Mouse (Mus musculus): Measurements from ENCODE around the gene Npw. TPM values are rescaled to one million over a fixed set of nuclear protein-coding genes. Genes with fewer than 3 reads are reported as not detected.

The Npw gene
- polyA plus RNA-seq, 1 experiment = not detected

- peaks cover 17% of the 10 kb centered on the region for H3K4me1 ChIP-seq (ENCODE audit: control insufficient read depth, insufficient read depth, insufficient read length, low read length)
- peak overlapping the region; percentile 9; the same call in 1 of the 2 replicates for H3K27ac ChIP-seq (replicated peaks; ENCODE audit: low read depth, low read length)
- H3K4me3 ChIP-seq (ENCODE audit: insufficient read depth, low read depth, low read length) = no peak overlapping the region
These were observed 18.7 kb downstream of the Npw start for GRCm38 (mm10) chr17:24639571-24639988.

- Histone ChIP-seq H3K4me3 (ENCODE audit: insufficient read depth, low read depth, low read length) (no peak overlapping the region), H3K27ac (replicated peaks; ENCODE audit: low read depth, low read length) (peak overlapping the region; percentile 31), H3K4me1 (ENCODE audit: control insufficient read depth, insufficient read depth, insufficient read length, low read length) (peaks cover 20% of the 10 kb centered on the region)
These were observed 19.4 kb downstream of the Npw start for GRCm38 (mm10) chr17:24638840-24639239.

GRCm38 (mm10) chr17:24638214-24638613, 20.0 kb downstream of the Npw start:
- Histone ChIP-seq H3K4me1 (ENCODE audit: control insufficient read depth, insufficient read depth, insufficient read length, low read length) (peaks cover 24% of the 10 kb centered on the region), H3K4me3 (ENCODE audit: insufficient read depth, low read depth, low read length) (no peak overlapping the region), H3K27ac (replicated peaks; ENCODE audit: low read depth, low read length) (peak overlapping the region; percentile 31)

- Histone ChIP-seq H3K4me1 (ENCODE audit: control insufficient read depth, insufficient read depth, insufficient read length, low read length) (peaks cover 27% of the 10 kb centered on the region), H3K27ac (replicated peaks; ENCODE audit: low read depth, low read length) (0 out of 2 replicates have a peak overlapping the region, but pooled peaks have one; percentile 8), H3K4me3 (ENCODE audit: insufficient read depth, low read depth, low read length) (no peak overlapping the region)
These were observed 21.3 kb downstream of the Npw start for GRCm38 (mm10) chr17:24636781-24637481.

GRCm38 (mm10) chr17:24635694-24636093, 22.6 kb downstream of the Npw start:
- H3K4me3 ChIP-seq (ENCODE audit: insufficient read depth, low read depth, low read length) = no peak overlapping the region
- H3K4me1 ChIP-seq (ENCODE audit: control insufficient read depth, insufficient read depth, insufficient read length, low read length) = peaks cover 29% of the 10 kb centered on the region
- peak overlapping the region; percentile 20; the same call in 1 of the 2 replicates for H3K27ac ChIP-seq (replicated peaks; ENCODE audit: low read depth, low read length)

GRCm38 (mm10) chr17:24635024-24635423, 23.2 kb downstream of the Npw start:
- peak overlapping the region; percentile 20 for H3K27ac ChIP-seq (replicated peaks; ENCODE audit: low read depth, low read length)
- H3K4me1 ChIP-seq (ENCODE audit: control insufficient read depth, insufficient read depth, insufficient read length, low read length) = peaks cover 29% of the 10 kb centered on the region

GRCm38 (mm10) chr17:24633831-24634230, 24.4 kb downstream of the Npw start:
- H3K4me1 ChIP-seq (ENCODE audit: control insufficient read depth, insufficient read depth, insufficient read length, low read length) = peaks cover 27% of the 10 kb centered on the region
- peak overlapping the region; percentile 76 for H3K27ac ChIP-seq (replicated peaks; ENCODE audit: low read depth, low read length)
- H3K4me3 ChIP-seq (ENCODE audit: insufficient read depth, low read depth, low read length) = no peak overlapping the region

More at GRCm38 (mm10) chr17:24635024-24635423, 23.2 kb downstream of the Npw start:
- no peak overlapping the region for H3K4me3 ChIP-seq (ENCODE audit: insufficient read depth, low read depth, low read length)

GRCm38 (mm10) chr17:24632813-24633449, 25.3 kb downstream of the Npw start:
- H3K4me3 ChIP-seq (ENCODE audit: insufficient read depth, low read depth, low read length) = peak overlapping the region; percentile 91
- H3K27ac ChIP-seq (replicated peaks; ENCODE audit: low read depth, low read length) = peak overlapping the region; percentile 76
- peaks cover 22% of the 10 kb centered on the region for H3K4me1 ChIP-seq (ENCODE audit: control insufficient read depth, insufficient read depth, insufficient read length, low read length)

GRCm38 (mm10) chr17:24632167-24632812, 26.0 kb downstream of the Npw start, which contains the start of the genes Tsc2 and Nthl1:
TSS of gene Tsc2 (minus strand) at chr17:24632630.
TSS of gene Nthl1 (plus strand) at chr17:24632680.
- H3K4me1 ChIP-seq (ENCODE audit: control insufficient read depth, insufficient read depth, insufficient read length, low read length) = peaks cover 22% of the 10 kb centered on the region
- peak within 1 kb of the TSS; percentile 91 for H3K4me3 ChIP-seq (ENCODE audit: insufficient read depth, low read depth, low read length)
- H3K27ac ChIP-seq (replicated peaks; ENCODE audit: low read depth, low read length) = peak within 1 kb of the TSS; percentile 76

GRCm38 (mm10) chr17:24630072-24630471, 28.2 kb downstream of the Npw start:
- H3K27ac ChIP-seq (replicated peaks; ENCODE audit: low read depth, low read length) = no peak overlapping the region
- no peak overlapping the region for H3K4me3 ChIP-seq (ENCODE audit: insufficient read depth, low read depth, low read length)
- peaks cover 14% of the 10 kb centered on the region for H3K4me1 ChIP-seq (ENCODE audit: control insufficient read depth, insufficient read depth, insufficient read length, low read length)

GRCm38 (mm10) chr17:24628646-24629045, 29.6 kb downstream of the Npw start:
- H3K4me3 ChIP-seq (ENCODE audit: insufficient read depth, low read depth, low read length) = no peak overlapping the region
- H3K4me1 ChIP-seq (ENCODE audit: control insufficient read depth, insufficient read depth, insufficient read length, low read length) = peaks cover 8% of the 10 kb centered on the region; the same call in 1 of the 2 replicates
- no peak overlapping the region for H3K27ac ChIP-seq (replicated peaks; ENCODE audit: low read depth, low read length)

- H3K4me1 ChIP-seq (ENCODE audit: control insufficient read depth, insufficient read depth, insufficient read length, low read length) = no peaks in the 10 kb centered on the region
- no peak overlapping the region for H3K27ac ChIP-seq (replicated peaks; ENCODE audit: low read depth, low read length)
- no peak overlapping the region for H3K4me3 ChIP-seq (ENCODE audit: insufficient read depth, low read depth, low read length)
These were observed 32.8 kb downstream of the Npw start for GRCm38 (mm10) chr17:24625472-24625871.

GRCm38 (mm10) chr17:24617561-24618194, 40.6 kb downstream of the Npw start:
- no peaks in the 10 kb centered on the region for H3K4me1 ChIP-seq (ENCODE audit: control insufficient read depth, insufficient read depth, insufficient read length, low read length)
- no peak overlapping the region for H3K27ac ChIP-seq (replicated peaks; ENCODE audit: low read depth, low read length)
- no peak overlapping the region for H3K4me3 ChIP-seq (ENCODE audit: insufficient read depth, low read depth, low read length)

- no peaks in the 10 kb centered on the region for H3K4me1 ChIP-seq (ENCODE audit: control insufficient read depth, insufficient read depth, insufficient read length, low read length)
- no peak overlapping the region for H3K4me3 ChIP-seq (ENCODE audit: insufficient read depth, low read depth, low read length)
- H3K27ac ChIP-seq (replicated peaks; ENCODE audit: low read depth, low read length) = no peak overlapping the region
These were observed 47.5 kb downstream of the Npw start for GRCm38 (mm10) chr17:24610711-24611110.

- no peaks in the 10 kb centered on the region for H3K4me1 ChIP-seq (ENCODE audit: control insufficient read depth, insufficient read depth, insufficient read length, low read length)
- H3K27ac ChIP-seq (replicated peaks; ENCODE audit: low read depth, low read length) = no peak overlapping the region
- no peak overlapping the region for H3K4me3 ChIP-seq (ENCODE audit: insufficient read depth, low read depth, low read length)
These were observed 49.4 kb downstream of the Npw start for GRCm38 (mm10) chr17:24608874-24609273.

Data from brown adipose tissue, adult 24 weeks (tissue).